Mouse (Mus musculus) lung, adult 2 months (tissue): ENCODE data around the gene Gm11060.

ENCODE experiments used
- CTCF ChIP-seq: fragments of 200-500 bp; IDR thresholded peaks from 2 replicates; pipeline ENCODE4 v1.5.1; 2011; ENCODE audit warnings: mild to moderate bottlenecking, low read length, control low read depth; ENCODE audit not compliant: insufficient read depth
- POLR2A ChIP-seq: fragments of 200-500 bp; IDR thresholded peaks from 2 replicates; pipeline ENCODE4 v1.6.1; 2011; ENCODE audit warnings: low read depth, mild to moderate bottlenecking, control low read depth, low read length, borderline replicate concordance; ENCODE audit errors: extremely low read depth

- TF ChIP-seq CTCF (no peak), POLR2A (no peak)
Observed at GRCm38 (mm10) chr2:105077151-105077550, 14.7 kb upstream of the Gm11060 start.
